Mouse (Mus musculus): Measurements from ENCODE around the gene Ggta1.

DNA sequence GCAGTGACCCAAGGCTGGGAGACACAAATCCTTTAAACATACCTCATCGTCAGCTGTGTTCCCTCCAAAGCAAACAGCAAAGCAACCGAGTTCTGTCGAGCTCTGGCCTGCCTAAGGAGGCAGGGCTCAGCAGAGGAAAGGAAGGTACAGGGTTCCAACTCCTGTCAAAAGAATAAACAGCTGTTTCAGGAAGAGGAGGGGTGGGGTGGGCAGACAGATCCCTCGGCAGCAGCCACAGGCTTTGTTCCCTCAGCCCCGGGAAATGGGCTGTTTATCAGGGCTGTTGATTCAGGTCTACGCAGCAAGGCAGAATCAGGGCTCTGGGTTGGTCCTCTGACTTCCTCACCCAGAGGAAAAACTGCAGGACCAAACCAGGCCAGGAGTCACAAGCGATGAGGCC, 30.6 kb downstream of the Ggta1 start:
- TF ChIP-seq EP300 (IDR thresholded peaks at IDR 0.05; ENCODE audit: low read depth) (no peak), CTCF (IDR thresholded peaks at IDR 0.05; ENCODE audit: low read depth) (no peak)
